In the genomic region with DNA sequence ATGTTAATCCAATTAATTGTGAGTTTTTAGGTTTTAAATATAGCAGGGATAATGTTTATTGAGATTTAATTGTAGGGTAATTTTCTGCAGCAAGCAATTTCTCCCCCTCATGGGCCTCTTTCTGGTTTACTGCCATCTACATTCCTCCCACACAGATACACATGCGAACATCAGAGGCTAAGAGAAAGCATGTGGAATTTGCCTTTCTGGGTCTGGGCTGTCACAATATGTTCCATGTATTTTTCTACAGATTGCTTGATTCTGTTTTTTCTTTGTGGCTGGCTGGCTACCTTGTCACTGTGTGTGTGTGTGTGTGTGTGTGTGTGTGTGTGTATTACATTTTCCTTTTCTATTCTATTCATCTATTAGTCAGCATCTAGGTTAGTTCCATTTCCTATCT, we compare ENCODE assay signal across 29 mouse cellular contexts. TPM values are rescaled to one million over a fixed set of nuclear protein-coding genes. Genes with fewer than 3 reads are reported as not detected.
DNase-seq lines count a peak whose midpoint lies in the region; ATAC-seq and TF ChIP-seq lines count a peak whose summit lies in the region.
"Had no signal": no experiment of that assay in that cellular context is flagged by ENCODE, and none has a peak within 500 bp of the region (broad histone marks: within the 10 kb centered on the region; RNA-seq: fewer than 3 reads in every experiment).

No protein-coding gene starts in this region.

- no peak for ATAC-seq in kidney, postnatal 0 days (replicated peaks; ENCODE audit: low FRiP score, low read depth)
- no peak for ATAC-seq in kidney, embryonic 15.5 days (replicated peaks; ENCODE audit: low FRiP score)
- ATAC-seq: activated CD4-positive, CD25-positive, alpha-beta regulatory T cell, adult 4 months; forebrain, embryonic 14.5 days; forebrain, postnatal 0 days had no signal

- no peak overlapping the region for H3K4me2 ChIP-seq in kidney, postnatal 0 days (ENCODE audit: low read length)
- no peak overlapping the region for H3K4me2 ChIP-seq in kidney, embryonic 15.5 days
- H3K4me2 ChIP-seq: embryonic facial prominence, embryonic 12.5 days; embryonic facial prominence, embryonic 15.5 days; heart, embryonic 12.5 days; heart, embryonic 15.5 days; hindbrain, embryonic 12.5 days; hindbrain, embryonic 15.5 days had no signal

- H3K27ac ChIP-seq in kidney, postnatal 0 days = no peak overlapping the region
- no peak overlapping the region for H3K27ac ChIP-seq in kidney, embryonic 15.5 days
- peak overlapping the region; percentile 64 for H3K27ac ChIP-seq in layer of hippocampus, adult 2 months
- H3K27ac ChIP-seq: embryonic facial prominence, embryonic 12.5 days; embryonic facial prominence, embryonic 15.5 days; gastrocnemius, adult 2 months; heart, embryonic 15.5 days; hindbrain, embryonic 12.5 days; hindbrain, embryonic 15.5 days had no signal

- H3K36me3 ChIP-seq in kidney, postnatal 0 days (ENCODE audit: insufficient read depth, low read length) = no peaks in the 10 kb centered on the region
- H3K36me3 ChIP-seq in kidney, embryonic 15.5 days = no peaks in the 10 kb centered on the region
- H3K36me3 ChIP-seq: embryonic facial prominence, embryonic 12.5 days; embryonic facial prominence, embryonic 15.5 days; G1E; heart, embryonic 12.5 days; heart, embryonic 15.5 days; hindbrain, embryonic 12.5 days; hindbrain, embryonic 15.5 days had no signal

- H3K9ac ChIP-seq in kidney, postnatal 0 days (ENCODE audit: low read depth, low read length) = no peak overlapping the region
- no peak overlapping the region for H3K9ac ChIP-seq in kidney, embryonic 15.5 days
- H3K9ac ChIP-seq: embryonic facial prominence, embryonic 12.5 days; embryonic facial prominence, embryonic 15.5 days; forebrain, postnatal 0 days; heart, embryonic 12.5 days; heart, embryonic 15.5 days; hindbrain, embryonic 12.5 days; hindbrain, embryonic 15.5 days had no signal

- no peaks in the 10 kb centered on the region for H3K9me3 ChIP-seq in kidney, postnatal 0 days (replicated peaks; ENCODE audit: low read length)
- H3K9me3 ChIP-seq in kidney, embryonic 15.5 days (replicated peaks) = no peaks in the 10 kb centered on the region
- H3K9me3 ChIP-seq: embryonic facial prominence, embryonic 12.5 days; embryonic facial prominence, embryonic 15.5 days; G1E; heart, embryonic 12.5 days; heart, embryonic 15.5 days; hindbrain, embryonic 12.5 days; hindbrain, embryonic 15.5 days had no signal

- no peak for TF ChIP-seq CTCF in kidney, postnatal 0 days (IDR thresholded peaks at IDR 0.05; ENCODE audit: low read depth)
- no peak for TF ChIP-seq CTCF in layer of hippocampus, adult 2 months (conservative IDR thresholded peaks at IDR 0.05)

- no peaks in the 10 kb centered on the region for H3K27me3 ChIP-seq in kidney, postnatal 0 days (ENCODE audit: insufficient read depth, low read length)
- H3K27me3 ChIP-seq in kidney, embryonic 15.5 days = no peaks in the 10 kb centered on the region
- H3K27me3 ChIP-seq: CH12.LX; embryonic facial prominence, embryonic 12.5 days; embryonic facial prominence, embryonic 15.5 days; heart, embryonic 12.5 days; heart, embryonic 15.5 days; hindbrain, embryonic 12.5 days; hindbrain, embryonic 15.5 days had no signal

- peak; percentile 14 for DNase-seq in kidney, postnatal 0 days (ENCODE audit: low spot score)
- DNase-seq in layer of hippocampus, adult 2 months (ENCODE audit: low spot score in 2 of 2) = peak; percentile 22 to 63
- DNase-seq in layer of hippocampus, postnatal 10 days (ENCODE audit: low spot score in 2 of 2) = no peak
- DNase-seq in Muller cell, postnatal 12 days (ENCODE audit: inconsistent ontology term) = peak; percentile 12
- peak; percentile 43 for DNase-seq in telencephalon, adult 2 months (ENCODE audit: low read depth, low spot score)
- DNase-seq in T-cell, adult 2 months (ENCODE audit: low spot score) = no peak
- DNase-seq: adrenal gland, adult 8-10 months; adrenal gland, postnatal 25 days; B cell, adult 2 months; cerebellum, adult 2 months; cerebellum, adult 9-11 months; cerebellum, postnatal 25 days; forebrain, postnatal 0 days; gastrocnemius, adult 2 months; gastrocnemius, postnatal 14 days; heart, postnatal 14 days; heart, postnatal 4 days had no signal

- H3K4me1 ChIP-seq in kidney, postnatal 0 days (replicated peaks; ENCODE audit: insufficient read depth, low read length) = no peaks in the 10 kb centered on the region
- no peaks in the 10 kb centered on the region for H3K4me1 ChIP-seq in kidney, embryonic 15.5 days
- H3K4me1 ChIP-seq: embryonic facial prominence, embryonic 12.5 days; embryonic facial prominence, embryonic 15.5 days; hindbrain, embryonic 12.5 days; hindbrain, embryonic 15.5 days had no signal

- H3K4me3 ChIP-seq in kidney, postnatal 0 days (replicated peaks; ENCODE audit: low read depth, low read length) = no peak overlapping the region
- no peak overlapping the region for H3K4me3 ChIP-seq in kidney, embryonic 15.5 days (replicated peaks)
- H3K4me3 ChIP-seq in layer of hippocampus, adult 2 months = no peak overlapping the region
- H3K4me3 ChIP-seq: embryonic facial prominence, embryonic 12.5 days; embryonic facial prominence, embryonic 15.5 days; gastrocnemius, adult 2 months; heart, embryonic 12.5 days; heart, embryonic 15.5 days; hindbrain, embryonic 12.5 days; hindbrain, embryonic 15.5 days had no signal

- 34% methylated on average over 1 of the region's 1 CpGs for WGBS in kidney, postnatal 0 days
- WGBS in kidney, embryonic 15.5 days = 37% methylated on average over 1 of the region's 1 CpGs

RNA-seq across cellular contexts. Expression of a gene that starts 42.9 kb away (rescaled TPM):
- 1.0 and 1.2 TPM in 2 replicates for polyA plus RNA-seq in kidney, postnatal 0 days (2015; fragmentation: Nextera tagmentation; extraction: Ambion mirVana)
- polyA plus RNA-seq in kidney, embryonic 15.5 days (2015; fragmentation: Nextera tagmentation; extraction: Ambion mirVana) = 1.3 and 1.5 TPM in 2 replicates
- total RNA-seq in layer of hippocampus, adult 2 months (2021) = 10 to 100 TPM; 20.2 to 24.7 TPM
- 10 to 100 TPM; 10.6 to 14.5 TPM for total RNA-seq in layer of hippocampus, postnatal 10 days (2021)
- total RNA-seq: CH12.LX; common myeloid progenitor, adult 5-6 weeks had no signal
- polyA plus RNA-seq: activated CD4-positive, CD25-positive, alpha-beta regulatory T cell, adult 4 months; G1E had no signal

Comparison
In these comparisons a context has a peak if more than half of its experiments do, and no peak if none do; other contexts are left out.
1. DNase-seq: peak in kidney, postnatal 0 days (single experiment), layer of hippocampus, adult 2 months (2 of 2), Muller cell, postnatal 12 days (single experiment) and telencephalon, adult 2 months (single experiment); none in layer of hippocampus, postnatal 10 days (0 of 2) and T-cell, adult 2 months (single experiment).